In the genomic region with DNA sequence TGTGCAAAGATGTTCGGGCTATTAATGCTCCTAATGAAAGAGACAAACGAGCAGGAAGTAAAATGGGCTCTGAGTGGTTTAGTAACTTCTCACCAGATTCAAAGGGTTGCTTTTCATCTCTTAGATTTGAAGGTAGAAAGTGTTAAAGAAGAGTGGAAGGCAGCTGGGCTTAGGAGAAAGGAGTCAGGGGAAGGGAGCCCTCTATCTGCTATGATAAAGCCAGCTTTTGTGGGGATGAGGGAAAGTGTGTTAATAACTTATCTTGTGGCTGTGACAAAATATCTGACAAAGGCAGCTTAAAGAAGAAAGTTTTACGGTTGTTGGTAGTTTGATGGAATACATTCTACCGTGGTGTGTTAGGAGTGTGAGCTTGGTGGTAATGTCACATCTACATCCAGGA, we compare ENCODE assay signal across 1 mouse cellular context.
TF ChIP-seq lines count a peak whose summit lies in the region.

No protein-coding gene starts in this region.

TF ChIP-seq in CH12.LX, 34 proteins besides CTCF, POLR2A, EP300 and RAD21:
- TF ChIP-seq ZNF384 (IDR thresholded peaks at IDR 0.05; ENCODE audit: low read depth, low read length): no peak
- TF ChIP-seq TCF12 (IDR thresholded peaks at IDR 0.05; ENCODE audit: low read depth, low read length): no peak
- TF ChIP-seq MAFK (IDR thresholded peaks at IDR 0.05; ENCODE audit: insufficient replicate concordance, low read length): no peak
- TF ChIP-seq E2F4 (IDR thresholded peaks at IDR 0.05; ENCODE audit: insufficient replicate concordance, low read depth, low read length): no peak
- TF ChIP-seq HCFC1 (IDR thresholded peaks at IDR 0.05; ENCODE audit: low read depth, low read length): no peak
- no peak for TF ChIP-seq CHD1 (IDR thresholded peaks at IDR 0.05; ENCODE audit: low read depth, low read length)
- no peak for TF ChIP-seq TBP (conservative IDR thresholded peaks at IDR 0.05; ENCODE audit: low read depth, low read length)
- TF ChIP-seq JUND (conservative IDR thresholded peaks at IDR 0.05; ENCODE audit: low read depth, low read length): no peak
- TF ChIP-seq MEF2A (IDR thresholded peaks at IDR 0.05; ENCODE audit: borderline replicate concordance, low read depth, low read length): no peak
- TF ChIP-seq MAZ (IDR thresholded peaks at IDR 0.05; ENCODE audit: low read depth, low read length): no peak
- no peak for TF ChIP-seq MXI1 (IDR thresholded peaks at IDR 0.05; ENCODE audit: low read depth, low read length)
- TF ChIP-seq ETS1 (conservative IDR thresholded peaks at IDR 0.05; ENCODE audit: low read depth, low read length): no peak
- no peak for TF ChIP-seq BHLHE40 (IDR thresholded peaks at IDR 0.05; ENCODE audit: low read depth, low read length)
- TF ChIP-seq POLR2AphosphoS2 (IDR thresholded peaks at IDR 0.05; ENCODE audit: low read depth, low read length): no peak
- TF ChIP-seq RCOR1 (conservative IDR thresholded peaks at IDR 0.05; ENCODE audit: low read depth, low read length): no peak
- no peak for TF ChIP-seq UBTF (IDR thresholded peaks at IDR 0.05; ENCODE audit: low read depth, low read length)
- TF ChIP-seq USF2 (conservative IDR thresholded peaks at IDR 0.05; ENCODE audit: low read depth, low read length): no peak
- no peak for TF ChIP-seq USF1 (IDR thresholded peaks at IDR 0.05; ENCODE audit: low read depth, low read length)
- TF ChIP-seq SIN3A (IDR thresholded peaks at IDR 0.05; ENCODE audit: low read length): no peak
- no peak for TF ChIP-seq PAX5 (IDR thresholded peaks at IDR 0.05; ENCODE audit: low read length)
